Mouse (Mus musculus) G1E-ER4 (cell line): ENCODE measurements around the gene Ccdc97. TPM values are rescaled to one million over a fixed set of nuclear protein-coding genes. Genes with fewer than 3 reads are reported as not detected.

Experiments
- GATA1 ChIP-seq: IDR thresholded peaks from one replicate; pipeline ENCODE4 v1.8.0; 2012; ENCODE audit warnings: low read length, inconsistent platforms
- polyA plus RNA-seq: library from polyadenylated mRNA; stranded (reverse); fragments of >175 nt; gene quantifications from 2 replicates; pipeline ENCODE4 v1.2.3, GENCODE M21; 2012

Gene Ccdc97
- polyA plus RNA-seq, 1 experiment, result 114 TPM

GRCm38 (mm10) chr7:25684659-25685058 is 34.2 kb downstream of the Ccdc97 start:
- no peak for TF ChIP-seq GATA1

- peak; percentile 23 for TF ChIP-seq GATA1
Observed at GRCm38 (mm10) chr7:25683474-25684180, 35.3 kb downstream of the Ccdc97 start.

GRCm38 (mm10) chr7:25681341-25682231 is 37.3 kb downstream of the Ccdc97 start:
- TF ChIP-seq GATA1, result no peak

GRCm38 (mm10) chr7:25680514-25681258 is 38.2 kb downstream of the Ccdc97 start, which contains the start of gene B9d2:
TSS of gene B9d2 (plus strand) at chr7:25680780.
- TF ChIP-seq GATA1, result peak; percentile 71

GRCm38 (mm10) chr7:25679971-25680370 is 38.9 kb downstream of the Ccdc97 start:
- TF ChIP-seq GATA1, result no peak

- no peak for TF ChIP-seq GATA1
Observed at GRCm38 (mm10) chr7:25677013-25677412, 41.9 kb downstream of the Ccdc97 start.

GRCm38 (mm10) chr7:25676085-25676781 is 42.7 kb downstream of the Ccdc97 start:
- TF ChIP-seq GATA1, result no peak

GRCm38 (mm10) chr7:25675405-25675804 is 43.5 kb downstream of the Ccdc97 start:
- TF ChIP-seq GATA1, result no peak

- TF ChIP-seq GATA1, result no peak
Observed at GRCm38 (mm10) chr7:25674719-25675300, 44.1 kb downstream of the Ccdc97 start, which contains the start of gene Tmem91. TSS of gene Tmem91 (minus strand) at chr7:25675166.

- no peak for TF ChIP-seq GATA1
Observed at GRCm38 (mm10) chr7:25674297-25674696, 44.6 kb downstream of the Ccdc97 start.

GRCm38 (mm10) chr7:25672442-25672841 is 46.4 kb downstream of the Ccdc97 start:
- TF ChIP-seq GATA1, result no peak

- no peak for TF ChIP-seq GATA1
Observed at GRCm38 (mm10) chr7:25671686-25672085, 47.2 kb downstream of the Ccdc97 start.

- no peak for TF ChIP-seq GATA1
Observed at GRCm38 (mm10) chr7:25670096-25670495, 48.8 kb downstream of the Ccdc97 start.

- TF ChIP-seq GATA1, result no peak
Observed at GRCm38 (mm10) chr7:25669631-25670030, 49.3 kb downstream of the Ccdc97 start.

- no peak for TF ChIP-seq GATA1
Observed at GRCm38 (mm10) chr7:25669158-25669557, 49.7 kb downstream of the Ccdc97 start.
